Mouse (Mus musculus) neural tube, embryonic 15.5 days (tissue): ENCODE data around the gene Tnk1. TPM values are rescaled to one million over a fixed set of nuclear protein-coding genes. Genes with fewer than 3 reads are reported as not detected.

ENCODE experiments used
- ATAC-seq: fragments of 200-750 bp; cut with Nextera tagmentation; 2 replicates; pipeline ENCODE4 v1.8.0; 2017; ENCODE audit warnings: mild to moderate bottlenecking, moderate TSS enrichment, moderate library complexity; ENCODE audit not compliant: low FRiP score
- H3K27ac ChIP-seq: fragments of 300-500 bp; sonication (generic); replicated peaks from 2 replicates; pipeline ENCODE4 v1.5.1; 2015; ENCODE audit warnings: mild to moderate bottlenecking, inconsistent platforms
- H3K27me3 ChIP-seq: fragments of 300-500 bp; sonication (generic); replicated peaks from 2 replicates; pipeline ENCODE4 v1.6.1; 2015; ENCODE audit warnings: inconsistent platforms
- H3K36me3 ChIP-seq: fragments of 300-500 bp; sonication (generic); 2 replicates; pipeline ENCODE4 v1.6.1; 2015; ENCODE audit warnings: inconsistent platforms
- H3K4me1 ChIP-seq: fragments of 300-500 bp; sonication (generic); 2 replicates; pipeline ENCODE4 v1.6.1; 2015; ENCODE audit warnings: inconsistent platforms
- H3K4me2 ChIP-seq: fragments of 300-500 bp; sonication (generic); 2 replicates; pipeline ENCODE4 v1.6.1; 2015; ENCODE audit warnings: inconsistent platforms, mild to moderate bottlenecking, moderate library complexity
- H3K4me3 ChIP-seq: fragments of 300-500 bp; sonication (generic); replicated peaks from 2 replicates; pipeline ENCODE4 v1.5.1; 2015; ENCODE audit warnings: mild to moderate bottlenecking, inconsistent platforms
- H3K9ac ChIP-seq: fragments of 300-500 bp; sonication (generic); replicated peaks from 2 replicates; pipeline ENCODE4 v1.6.1; 2015; ENCODE audit warnings: mild to moderate bottlenecking, inconsistent platforms
- H3K9me3 ChIP-seq: fragments of 300-500 bp; sonication (generic); replicated peaks from 2 replicates; pipeline ENCODE4 v1.6.1; 2016; ENCODE audit warnings: inconsistent platforms
- WGBS: fragments of 180-500 bp; shearing (Covaris S2); methylation state at CpG from one replicate; pipeline ENCODE4 v1.1.7; 2015; ENCODE audit warnings: mixed read lengths; 5-methylcytosine and 5-hydroxymethylcytosine counted together
- polyA plus RNA-seq: library from polyadenylated mRNA; unstranded; fragments of >200 nt; fragmentation: Nextera tagmentation; extraction: Ambion mirVana; gene quantifications from 2 replicates; pipeline ENCODE4 v1.2.1, GENCODE M21; 2015

Tnk1 gene
- polyA plus RNA-seq, 1 experiment from 2014 or later = 0.19 TPM

GRCm38 (mm10) chr11:69815155-69815554 is 43.4 kb downstream of the Tnk1 start, which contains the start of gene Gm39566:
Gene Gm39566, minus strand, starts transcription at chr11:69815298.
- no peak within 1 kb of the TSS for H3K27ac ChIP-seq
- ATAC-seq = no peak
- 69% methylated on average over 10 of the region's 10 CpGs for WGBS

GRCm38 (mm10) chr11:69810280-69810679 is 48.2 kb downstream of the Tnk1 start:
- Histone ChIP-seq H3K36me3 (no peaks in the 10 kb centered on the region), H3K27ac (no peak overlapping the region), H3K9ac (no peak overlapping the region), H3K9me3 (no peaks in the 10 kb centered on the region), H3K27me3 (peaks cover 16% of the 10 kb centered on the region), H3K4me1 (peaks cover 4% of the 10 kb centered on the region; the same call in 1 of the 2 replicates), H3K4me3 (no peak overlapping the region), H3K4me2 (no peak overlapping the region)
- no peak for ATAC-seq

More at GRCm38 (mm10) chr11:69815155-69815554, 43.4 kb downstream of the Tnk1 start, which contains the start of gene Gm39566:
- Histone ChIP-seq H3K4me1 (no peaks in the 10 kb centered on the region), H3K36me3 (no peaks in the 10 kb centered on the region), H3K4me3 (no peak within 1 kb of the TSS), H3K27me3 (no peaks in the 10 kb centered on the region), H3K9ac (no peak within 1 kb of the TSS), H3K9me3 (0 out of 2 replicates have a peak, but pooled peaks cover 3% of the 10 kb centered on the region), H3K4me2 (no peak within 1 kb of the TSS)

GRCm38 (mm10) chr11:69807641-69808040 is 50.9 kb downstream of the Tnk1 start:
- H3K4me2 ChIP-seq = no peak overlapping the region
- WGBS = 87% methylated on average over 2 of the region's 2 CpGs
- H3K36me3 ChIP-seq = no peaks in the 10 kb centered on the region
- no peak overlapping the region for H3K9ac ChIP-seq
- H3K4me1 ChIP-seq = peaks cover 30% of the 10 kb centered on the region
- ATAC-seq = no peak
- H3K27ac ChIP-seq = no peak overlapping the region
- H3K27me3 ChIP-seq = peaks cover 21% of the 10 kb centered on the region
- H3K9me3 ChIP-seq = no peaks in the 10 kb centered on the region
- H3K4me3 ChIP-seq = no peak overlapping the region

GRCm38 (mm10) chr11:69806378-69806777 is 52.2 kb downstream of the Tnk1 start:
- Histone ChIP-seq H3K4me1 (peaks cover 43% of the 10 kb centered on the region), H3K4me3 (no peak overlapping the region), H3K27me3 (peaks cover 21% of the 10 kb centered on the region), H3K27ac (no peak overlapping the region), H3K4me2 (no peak overlapping the region), H3K9ac (no peak overlapping the region), H3K9me3 (no peaks in the 10 kb centered on the region), H3K36me3 (no peaks in the 10 kb centered on the region)
- ATAC-seq = no peak
- WGBS = 78% methylated on average over 4 of the region's 4 CpGs

- no peaks in the 10 kb centered on the region for H3K36me3 ChIP-seq
- 5% methylated on average over 29 of the region's 29 CpGs for WGBS
- H3K9ac ChIP-seq = no peak within 1 kb of the TSS
- H3K4me3 ChIP-seq = peak within 1 kb of the TSS; percentile 11; the same call in 1 of the 2 replicates
- peaks cover 21% of the 10 kb centered on the region for H3K27me3 ChIP-seq
- no peaks in the 10 kb centered on the region for H3K9me3 ChIP-seq
- peaks cover 52% of the 10 kb centered on the region for H3K4me1 ChIP-seq
- peak within 1 kb of the TSS; percentile 87 for H3K4me2 ChIP-seq
- no peak within 1 kb of the TSS for H3K27ac ChIP-seq
- ATAC-seq = no peak
Measured at GRCm38 (mm10) chr11:69804972-69805909, 53.3 kb downstream of the Tnk1 start, which contains the start of gene Tmem102. Gene Tmem102, minus strand, starts transcription at chr11:69805624.

- Histone ChIP-seq H3K9me3 (no peaks in the 10 kb centered on the region), H3K4me3 (peak overlapping the region; percentile 11; the same call in 1 of the 2 replicates), H3K4me2 (peak overlapping the region; percentile 87), H3K36me3 (no peaks in the 10 kb centered on the region), H3K27me3 (peaks cover 21% of the 10 kb centered on the region), H3K4me1 (peaks cover 59% of the 10 kb centered on the region), H3K9ac (no peak overlapping the region), H3K27ac (no peak overlapping the region)
- 6% methylated on average over 12 of the region's 12 CpGs for WGBS
- no peak for ATAC-seq
Measured at GRCm38 (mm10) chr11:69804652-69804940, 53.9 kb downstream of the Tnk1 start.

GRCm38 (mm10) chr11:69803786-69804651 is 54.5 kb downstream of the Tnk1 start:
- Histone ChIP-seq H3K9ac (peak overlapping the region; percentile 57), H3K4me1 (peaks cover 64% of the 10 kb centered on the region), H3K27me3 (peaks cover 21% of the 10 kb centered on the region), H3K4me2 (peak overlapping the region; percentile 87), H3K4me3 (peak overlapping the region; percentile 63), H3K36me3 (no peaks in the 10 kb centered on the region), H3K27ac (peak overlapping the region; percentile 94), H3K9me3 (no peaks in the 10 kb centered on the region)
- peak; percentile 14; the same call in 1 of the 2 replicates for ATAC-seq
- 1% methylated on average over 60 of the region's 60 CpGs for WGBS

- ATAC-seq = no peak
- peak overlapping the region; percentile 57 for H3K9ac ChIP-seq
- peaks cover 21% of the 10 kb centered on the region for H3K27me3 ChIP-seq
- H3K4me1 ChIP-seq = peaks cover 67% of the 10 kb centered on the region
- H3K4me3 ChIP-seq = peak overlapping the region; percentile 63
- H3K9me3 ChIP-seq = no peaks in the 10 kb centered on the region
- no peaks in the 10 kb centered on the region for H3K36me3 ChIP-seq
- H3K27ac ChIP-seq = peak overlapping the region; percentile 94
- H3K4me2 ChIP-seq = peak overlapping the region; percentile 87
- WGBS = 2% methylated on average over 12 of the region's 12 CpGs
Measured at GRCm38 (mm10) chr11:69803328-69803727, 55.2 kb downstream of the Tnk1 start.

- peak; percentile 32 for ATAC-seq
- Histone ChIP-seq H3K9me3 (no peaks in the 10 kb centered on the region), H3K27me3 (peaks cover 25% of the 10 kb centered on the region), H3K9ac (peak overlapping the region; percentile 57), H3K4me1 (peaks cover 67% of the 10 kb centered on the region), H3K4me3 (peak overlapping the region; percentile 63), H3K36me3 (no peaks in the 10 kb centered on the region), H3K27ac (peak overlapping the region; percentile 94), H3K4me2 (peak overlapping the region; percentile 87)
- under 1% methylated on average over 33 of the region's 33 CpGs for WGBS
Measured at GRCm38 (mm10) chr11:69802648-69803105, 55.9 kb downstream of the Tnk1 start.

- H3K9me3 ChIP-seq = no peaks in the 10 kb centered on the region
- peak within 1 kb of the TSS; percentile 94 for H3K27ac ChIP-seq
- peak within 1 kb of the TSS; percentile 63 for H3K4me3 ChIP-seq
- peak within 1 kb of the TSS; percentile 57 for H3K9ac ChIP-seq
- H3K4me1 ChIP-seq = peaks cover 67% of the 10 kb centered on the region
- no peaks in the 10 kb centered on the region for H3K36me3 ChIP-seq
- under 1% methylated on average over 33 of the region's 33 CpGs for WGBS
- peaks cover 31% of the 10 kb centered on the region for H3K27me3 ChIP-seq
- no peak for ATAC-seq
- H3K4me2 ChIP-seq = peak within 1 kb of the TSS; percentile 87
Measured at GRCm38 (mm10) chr11:69801379-69801977, 57.1 kb downstream of the Tnk1 start, which contains the start of gene Fgf11. Gene Fgf11, minus strand, starts transcription at chr11:69801857.
